Mouse (Mus musculus): ENCODE results near the gene Klra10. TPM values are rescaled to one million over a fixed set of nuclear protein-coding genes. Genes with fewer than 3 reads are reported as not detected.
"Not testable (repeated sequence)": the region's sequence is repeated elsewhere in the genome, so short reads cannot be mapped to it uniquely, and the experiment has no call there.

Klra10 gene
- total RNA-seq (2015) (2.5 TPM in 1 of 2 replicates, not detected in the other), total RNA-seq (2017) (3.8 TPM in 1 of 2 replicates, not detected in the other)

- not testable (repeated sequence) for ATAC-seq (ENCODE audit: poor library complexity, severe bottlenecking)
Measured at GRCm38 (mm10) chr6:130281828-130282227, at the start of gene Klra10. Klra10 (minus strand) TSS chr6:130281928.

- ATAC-seq (ENCODE audit: poor library complexity, severe bottlenecking): peak; percentile 63
Measured at GRCm38 (mm10) chr6:130287984-130288649, 6.4 kb upstream of the Klra10 start.

GRCm38 (mm10) chr6:130255326-130255725 lies 26.4 kb downstream of the Klra10 start:
- ATAC-seq (ENCODE audit: poor library complexity, severe bottlenecking): no peak

GRCm38 (mm10) chr6:130237536-130237935 lies 44.2 kb downstream of the Klra10 start:
- 0 out of 2 replicates have a peak, but pooled peaks have one; percentile 14 for ATAC-seq (ENCODE audit: poor library complexity, severe bottlenecking)

GRCm38 (mm10) chr6:130236635-130237034 lies 45.1 kb downstream of the Klra10 start:
- no peak for ATAC-seq (ENCODE audit: poor library complexity, severe bottlenecking)

GRCm38 (mm10) chr6:130233222-130233621 lies 48.5 kb downstream of the Klra10 start, which contains the start of gene Klra7:
Klra7 (minus strand) TSS chr6:130233322.
- no peak for ATAC-seq (ENCODE audit: poor library complexity, severe bottlenecking)

Other genes starting within 250 kb of the Klra10 start
- 0.69 and 5.3 TPM in 2 replicates for gene Klra4, start 214.7 kb downstream of the Klra10 start, total RNA-seq (2015)
- 0.22 and 2.3 TPM in 2 replicates for gene Klra4, start 214.7 kb downstream of the Klra10 start, total RNA-seq (2017)
- gene Klra8, start 152.0 kb downstream of the Klra10 start, total RNA-seq (2015): 6.4 and 7.7 TPM in 2 replicates
- 1.1 and 8.5 TPM in 2 replicates for gene Klra8, start 152.0 kb downstream of the Klra10 start, total RNA-seq (2017)
- 2.2 and 6.7 TPM in 2 replicates for gene Klra9, start 88.8 kb downstream of the Klra10 start, total RNA-seq (2015)
- gene Klra9, start 88.8 kb downstream of the Klra10 start, total RNA-seq (2017): 0.84 and 2.9 TPM in 2 replicates
- 1.6 and 9.0 TPM in 2 replicates for gene Klra7, start 48.6 kb downstream of the Klra10 start, total RNA-seq (2015)
- gene Klra7, start 48.6 kb downstream of the Klra10 start, total RNA-seq (2017): 2.4 and 4.8 TPM in 2 replicates
- 1.3 and 2.4 TPM in 2 replicates for gene Klra3, start 55.6 kb upstream of the Klra10 start, total RNA-seq (2015)
- gene Klra3, start 55.6 kb upstream of the Klra10 start, total RNA-seq (2017): 0.37 and 0.51 TPM in 2 replicates
- gene Klra1, start 104.9 kb upstream of the Klra10 start, total RNA-seq (2015): 1.4 and 2.7 TPM in 2 replicates
- 1.8 and 2.3 TPM in 2 replicates for gene Klra1, start 104.9 kb upstream of the Klra10 start, total RNA-seq (2017)

Data from megakaryocyte, adult 5-6 weeks (primary cell).